Mouse (Mus musculus) bone marrow, adult 2 months (tissue): ENCODE results near the gene Crisp2.

ENCODE experiments used
- CTCF ChIP-seq: fragments of 200-500 bp; IDR thresholded peaks from 2 replicates; pipeline ENCODE4 v1.5.1; 2011; ENCODE audit warnings: low read length, control low read depth; ENCODE audit not compliant: control insufficient read depth, insufficient read depth
- POLR2A ChIP-seq: fragments of 200-500 bp; IDR thresholded peaks from 2 replicates; pipeline ENCODE4 v1.6.1; 2011; ENCODE audit warnings: low read depth, mild to moderate bottlenecking, control low read depth, low read length, borderline replicate concordance; ENCODE audit not compliant: control insufficient read depth

- TF ChIP-seq CTCF, result no peak
- no peak for TF ChIP-seq POLR2A
Measured at GRCm38 (mm10) chr17:40802707-40803340, 4.0 kb downstream of the Crisp2 start.
